Mouse (Mus musculus) ovary, postnatal 10 days (tissue): ENCODE measurements around the gene Gins3.
"Not testable (repeated sequence)": the region's sequence is repeated elsewhere in the genome, so short reads cannot be mapped to it uniquely, and the experiment has no call there.

Experiments
- DNase-seq: peaks from one replicate; pipeline ENCODE4 v3.0.0; 2022; ENCODE audit warnings: low spot score

The Gins3 gene

DNA sequence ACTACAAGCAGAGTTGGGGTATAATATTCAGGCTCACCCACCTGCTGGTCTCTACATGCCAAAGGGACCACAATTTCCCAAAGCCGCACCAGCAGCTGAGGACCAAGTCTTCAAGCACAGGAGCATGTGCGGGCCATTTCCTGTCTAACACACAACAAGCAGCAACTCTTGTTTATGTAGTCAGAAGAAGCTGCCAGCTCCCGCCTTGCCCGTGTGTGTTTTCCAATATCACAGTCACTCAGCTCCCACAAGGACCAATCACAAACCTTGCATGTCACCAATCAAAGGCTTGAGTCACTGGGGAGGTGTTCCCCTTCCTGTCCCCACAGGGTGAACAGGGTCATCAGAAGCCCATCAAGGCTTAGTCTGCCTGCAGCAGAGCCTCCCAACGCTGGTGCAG lies 20.1 kb downstream of the Gins3 start:
- no peak for DNase-seq

DNA sequence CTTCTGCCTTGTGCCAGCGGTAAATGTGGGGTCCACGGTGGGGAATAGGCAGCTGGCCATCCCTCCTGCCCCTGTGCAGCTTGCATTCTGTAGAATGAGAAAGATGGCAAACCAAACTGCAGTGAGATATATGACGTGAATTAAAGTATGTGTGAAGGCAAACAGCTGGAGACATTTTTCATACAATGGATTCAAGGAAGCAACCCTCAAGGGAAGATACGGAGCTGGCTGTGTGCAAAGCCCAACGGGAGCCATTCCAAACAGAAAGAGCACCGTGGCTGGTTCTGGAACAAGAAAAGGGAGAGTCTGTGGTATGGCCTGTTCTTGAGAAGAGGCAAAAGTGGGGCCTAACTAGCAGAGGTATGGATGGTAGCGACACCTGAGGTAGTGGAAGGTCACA lies 22.6 kb downstream of the Gins3 start:
- DNase-seq: no peak

DNA sequence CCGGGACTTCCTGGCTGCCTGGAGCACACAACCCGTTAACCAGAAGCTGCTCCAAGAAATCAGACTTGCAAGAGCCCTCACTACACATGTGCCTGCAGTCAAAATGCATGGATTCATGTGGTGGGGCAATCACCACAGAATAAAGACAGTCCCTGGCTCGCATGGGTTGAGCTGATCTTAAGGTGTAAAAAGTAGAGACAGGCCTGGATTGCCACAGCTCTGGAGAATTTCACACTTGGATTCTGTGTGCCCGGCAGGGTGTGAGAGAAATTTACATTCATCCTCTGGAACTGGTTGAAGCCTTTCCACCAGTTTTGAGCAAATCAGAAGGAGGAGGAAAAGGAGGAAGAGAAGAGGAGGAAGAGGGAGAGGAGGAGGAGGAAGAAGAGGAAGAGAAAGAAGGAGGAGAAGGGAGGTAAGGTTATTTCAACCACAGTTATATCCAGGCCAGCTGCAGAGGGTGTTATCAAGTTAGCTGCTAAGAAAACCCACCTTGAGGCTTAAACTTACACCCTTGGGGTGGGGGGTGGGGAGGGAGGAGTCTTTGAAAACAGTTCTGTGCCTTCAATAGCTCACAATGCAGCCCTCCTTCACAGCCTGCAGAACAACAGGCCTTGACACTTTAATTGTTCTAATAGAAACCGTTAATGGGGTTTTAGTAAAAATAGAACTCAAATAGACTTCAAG lies 23.2 kb downstream of the Gins3 start:
- no peak for DNase-seq

DNA sequence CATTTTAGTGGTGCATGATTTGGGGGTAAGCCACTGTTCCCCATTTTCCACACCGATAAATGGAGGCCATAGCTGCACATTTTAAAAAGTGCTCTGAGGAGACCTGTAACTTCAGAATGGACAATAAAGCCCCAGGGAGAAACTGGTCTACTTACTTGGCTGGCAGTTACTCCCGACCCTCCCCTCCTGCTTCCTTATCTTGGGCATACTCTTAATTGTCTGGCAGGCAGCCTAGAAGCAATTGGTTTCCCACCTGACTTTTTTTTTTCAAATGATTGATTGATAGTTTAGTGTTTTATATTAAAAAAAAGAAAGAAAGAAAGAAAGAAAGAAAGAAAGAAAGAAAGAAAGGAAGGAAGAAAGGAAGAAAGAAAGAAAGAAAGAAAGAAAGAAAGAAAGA lies 24.3 kb downstream of the Gins3 start:
- DNase-seq: no peak

DNA sequence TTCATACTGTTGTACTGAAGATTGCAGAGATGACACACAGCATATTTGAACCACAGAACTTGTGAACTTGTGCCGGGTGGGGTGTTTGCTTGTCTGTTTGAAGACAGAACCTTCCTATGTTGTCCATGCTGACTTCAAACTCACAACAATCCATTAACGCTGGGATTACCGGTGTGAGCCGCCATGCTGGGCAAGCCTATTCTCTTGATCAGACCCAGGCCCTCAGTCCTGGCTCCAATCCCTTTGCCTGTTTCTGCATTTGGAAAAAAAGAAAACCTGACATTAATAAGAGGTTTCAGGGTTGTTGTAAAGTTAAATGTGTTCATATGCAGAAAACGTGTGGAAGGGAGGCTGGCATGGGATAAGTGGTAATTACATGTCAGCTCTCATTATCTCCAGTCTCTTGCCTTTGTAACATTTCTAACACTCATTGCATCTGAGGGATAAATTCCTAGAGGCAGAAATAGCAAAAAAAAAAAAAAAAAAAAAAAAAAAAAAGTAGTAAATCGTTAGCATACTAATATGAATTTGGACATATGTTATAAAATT lies 27.2 kb downstream of the Gins3 start:
- no peak for DNase-seq

DNA sequence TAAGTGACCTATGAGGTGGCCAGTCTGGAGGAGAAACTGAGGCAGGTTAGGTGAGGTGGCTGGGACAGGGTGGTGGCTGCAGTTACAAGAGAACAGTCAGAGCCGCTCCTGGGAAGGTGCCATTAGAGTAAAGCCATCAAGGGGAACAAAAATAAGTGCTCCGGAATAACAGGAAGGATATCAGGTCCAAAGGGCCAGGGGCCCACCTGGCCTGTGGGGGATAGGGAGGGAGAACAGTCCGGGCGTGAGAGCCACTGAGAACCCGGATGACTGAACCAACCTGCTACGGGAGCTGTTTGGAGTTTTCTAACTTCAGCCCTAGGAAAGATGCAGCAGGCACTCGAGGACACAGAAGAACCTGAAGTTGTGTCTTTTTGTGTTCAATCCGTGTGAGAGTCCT lies 27.8 kb downstream of the Gins3 start:
- no peak for DNase-seq

DNA sequence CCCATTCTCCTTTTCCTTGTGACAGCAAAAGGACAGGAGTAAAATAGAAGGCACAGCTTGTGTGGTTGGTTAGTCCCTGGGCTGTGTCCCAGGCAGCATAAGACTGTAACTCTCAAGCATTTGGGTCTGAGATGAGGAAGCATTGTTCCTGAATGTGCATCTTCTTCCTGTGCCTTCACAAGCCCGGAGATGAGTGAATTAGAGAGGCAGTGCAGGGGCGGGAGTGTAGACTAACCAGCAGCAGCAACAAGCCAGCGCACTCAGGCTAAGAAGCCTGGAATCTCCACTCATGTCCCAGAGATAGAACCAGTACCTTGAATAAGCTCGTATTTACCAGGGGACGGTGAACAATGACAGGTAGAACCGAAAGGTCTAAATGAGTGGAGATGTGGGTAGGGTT lies 28.3 kb downstream of the Gins3 start:
- DNase-seq: no peak

DNA sequence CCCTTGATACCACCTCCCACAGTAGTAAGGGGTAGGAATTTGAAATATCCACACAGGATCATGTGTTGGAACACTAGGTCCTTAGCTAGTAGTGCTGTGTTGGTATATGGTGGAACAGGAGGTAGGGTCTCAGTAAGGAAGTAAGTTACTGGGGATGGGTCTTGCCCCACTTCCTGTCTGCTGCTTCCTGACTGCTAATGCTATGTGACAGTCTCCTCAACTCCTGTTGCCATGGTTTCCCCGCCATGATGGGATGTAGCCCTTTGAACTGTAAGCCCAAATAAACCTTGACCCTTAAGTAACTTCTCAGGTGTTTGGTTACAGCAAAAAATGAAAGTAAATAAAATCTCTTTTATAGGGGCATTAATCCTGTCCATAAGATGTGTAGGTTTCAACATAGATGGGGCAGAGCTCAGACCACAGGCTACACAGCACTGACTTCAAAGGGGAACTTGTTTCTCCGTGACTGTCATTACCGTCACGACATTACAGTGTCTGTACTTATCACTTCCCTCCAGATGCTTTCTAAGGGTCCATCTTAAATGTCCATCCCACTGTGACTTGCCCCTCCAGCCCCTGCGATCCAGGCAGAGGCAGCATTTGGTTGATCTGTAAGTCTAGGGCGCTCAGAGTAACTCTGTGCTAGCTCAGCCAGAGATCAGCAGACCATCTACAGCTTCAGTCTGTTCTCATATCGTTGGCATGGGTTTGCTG lies 29.8 kb downstream of the Gins3 start:
- no peak for DNase-seq

DNA sequence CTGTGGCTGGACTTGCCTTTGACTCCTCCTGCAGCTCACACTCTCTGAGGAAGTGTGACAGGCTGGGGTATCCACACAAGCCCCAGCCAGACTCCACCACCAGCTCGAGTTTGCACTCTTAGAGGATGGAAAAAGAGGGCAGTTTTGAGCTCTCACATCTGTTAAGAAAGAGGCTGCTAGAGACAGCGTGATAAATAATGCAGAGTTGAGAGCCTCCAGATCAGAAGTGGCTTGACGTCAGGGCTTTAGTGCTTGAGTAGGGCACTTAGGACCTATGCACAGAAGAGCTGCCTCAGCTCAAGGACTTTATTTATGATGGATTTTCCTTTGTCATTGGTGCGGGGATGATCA lies 30.3 kb downstream of the Gins3 start:
- no peak for DNase-seq

DNA sequence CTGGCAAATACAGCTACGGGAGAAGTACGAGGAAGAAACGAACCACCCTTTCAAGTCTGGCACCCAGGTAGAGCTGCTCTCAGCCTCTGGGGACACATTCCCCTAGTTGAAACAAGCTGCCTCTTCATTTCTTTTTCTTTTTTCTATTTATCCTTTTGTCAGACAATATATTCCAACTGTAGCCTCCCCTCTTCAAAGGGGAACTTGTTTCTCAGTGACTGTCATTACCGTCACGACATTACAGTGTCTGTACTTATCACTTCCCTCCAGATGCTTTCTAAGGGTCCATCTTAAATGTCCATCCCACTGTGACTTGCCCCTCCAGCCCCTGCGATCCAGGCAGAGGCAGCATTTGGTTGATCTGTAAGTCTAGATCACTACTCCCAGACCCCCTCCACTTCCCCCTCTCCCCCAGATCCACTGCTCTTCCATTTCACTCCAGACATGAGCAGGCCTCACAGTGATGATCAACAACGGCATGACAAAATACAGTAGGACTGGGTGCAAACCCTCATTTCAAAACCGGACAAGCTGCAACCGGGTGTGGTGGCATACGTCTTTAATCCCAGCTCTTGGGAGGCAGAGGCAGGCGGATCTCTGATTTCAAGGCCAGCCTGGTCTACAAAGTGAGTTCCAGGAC lies 32.7 kb downstream of the Gins3 start:
- DNase-seq: not testable (repeated sequence)

DNA sequence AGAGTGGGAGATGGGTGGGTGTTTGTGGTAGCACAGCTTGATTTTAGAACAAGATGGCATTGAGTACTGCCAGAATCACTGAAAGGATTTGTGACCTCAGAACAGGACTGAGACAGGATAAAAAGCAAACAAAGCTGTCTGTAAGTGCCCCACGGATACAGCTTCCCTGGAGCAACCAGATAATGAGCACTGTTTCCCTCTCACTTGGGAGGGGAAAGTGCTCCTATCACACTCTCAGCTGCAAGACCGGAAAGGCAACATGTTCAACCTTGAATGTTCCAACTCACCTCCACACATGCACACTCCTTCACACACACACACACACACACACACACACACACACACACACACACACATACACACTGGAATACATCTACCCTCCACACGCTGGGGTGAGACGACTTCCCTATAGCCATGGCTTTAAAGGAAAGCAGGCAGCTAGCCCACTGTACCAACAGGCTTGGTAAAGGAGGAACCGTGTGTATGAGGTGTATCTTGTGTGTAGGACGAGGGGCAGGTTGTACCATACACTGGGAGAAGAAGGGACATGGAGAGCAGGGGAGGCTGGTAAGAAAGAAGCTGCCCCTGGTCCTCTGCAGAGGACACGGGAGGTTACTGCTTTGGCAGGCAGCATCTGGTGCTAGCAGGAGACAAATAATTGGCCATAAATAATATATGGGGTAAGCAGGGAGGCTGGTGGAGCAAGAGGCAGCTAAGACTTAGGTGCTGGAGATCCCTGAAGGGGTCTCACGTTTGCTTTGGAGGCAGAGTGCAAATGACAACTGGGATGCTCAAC lies 35.1 kb downstream of the Gins3 start:
- no peak for DNase-seq

DNA sequence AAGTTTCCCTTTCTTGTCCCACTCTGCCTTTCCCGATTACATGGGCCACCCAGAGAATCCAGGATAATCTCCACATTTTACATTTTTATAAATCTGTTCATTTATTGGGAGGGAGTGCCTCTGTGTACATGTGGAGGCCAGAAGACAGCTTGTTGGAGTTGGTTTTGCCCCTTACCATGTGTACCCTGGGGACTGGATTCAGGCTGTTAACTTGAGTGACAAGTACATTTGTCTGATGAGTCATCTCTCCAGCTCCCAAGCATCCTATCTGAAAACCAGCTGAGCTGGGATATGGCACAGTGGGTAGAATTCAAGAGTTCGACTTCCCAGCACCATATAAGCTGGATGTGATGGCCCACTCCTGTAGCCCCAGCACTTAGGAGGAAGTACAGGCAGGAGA lies 36.7 kb downstream of the Gins3 start:
- no peak for DNase-seq

DNA sequence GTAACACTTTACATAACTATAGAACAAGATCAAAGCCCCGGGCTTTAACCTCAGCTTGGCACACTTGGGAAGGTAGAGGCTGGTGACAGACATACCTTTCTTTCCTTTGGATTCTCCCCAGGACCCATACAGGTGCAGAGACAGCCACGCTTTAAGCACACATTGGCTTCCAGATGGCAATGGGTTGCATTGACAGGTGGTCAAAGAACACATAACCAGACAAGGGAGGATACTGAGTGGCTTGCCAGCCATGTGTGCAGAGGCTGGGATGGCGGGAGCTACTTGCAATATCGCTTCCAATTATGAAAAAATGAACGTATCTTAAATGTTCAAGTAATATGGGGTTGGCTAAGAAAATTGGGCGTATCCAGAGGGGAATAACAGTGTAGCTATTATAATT lies 38.6 kb downstream of the Gins3 start:
- no peak for DNase-seq

DNA sequence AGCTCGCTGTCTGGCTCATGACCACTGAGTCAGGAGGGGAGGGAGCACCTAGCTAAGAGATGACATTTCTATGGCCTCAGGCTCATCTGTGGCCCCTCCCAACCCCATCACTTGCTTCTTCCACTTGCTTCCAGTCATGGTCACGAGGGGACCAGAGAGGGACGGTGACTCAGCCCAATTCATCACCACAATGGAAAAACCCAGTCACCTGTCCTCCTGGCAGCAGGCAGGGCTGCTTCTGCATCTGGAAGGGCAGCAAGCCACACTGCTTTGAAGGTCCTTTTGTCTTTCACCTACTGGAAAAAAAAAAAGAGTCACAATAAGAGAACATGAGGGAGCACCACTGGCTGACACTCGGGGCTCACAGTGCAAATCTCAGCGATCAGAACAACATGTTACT lies 39.6 kb downstream of the Gins3 start:
- DNase-seq: no peak

DNA sequence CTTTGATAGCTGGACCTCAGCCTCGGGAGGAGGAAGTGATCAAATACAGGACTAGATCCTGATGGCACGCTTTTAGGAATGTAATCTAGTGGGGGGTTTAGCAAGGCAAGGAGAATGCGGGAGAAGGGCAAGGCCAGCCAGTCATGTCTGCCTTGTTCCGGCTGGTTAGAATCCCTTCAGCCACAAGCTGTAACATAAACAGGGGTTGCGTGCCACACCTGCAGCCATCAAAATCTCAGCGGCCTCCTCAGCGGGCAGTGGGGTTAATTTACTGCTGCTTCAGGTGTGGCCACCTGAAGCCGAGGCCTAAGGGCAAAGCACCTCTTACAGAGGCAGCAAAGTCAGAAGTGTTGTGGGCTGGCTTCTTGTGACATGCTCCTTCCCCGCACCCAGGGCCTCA lies 43.4 kb downstream of the Gins3 start, which contains the start of gene Ndrg4:
Ndrg4 (plus strand) TSS at position 350 of the 400 bp plus-strand sequence.
- no peak for DNase-seq

DNA sequence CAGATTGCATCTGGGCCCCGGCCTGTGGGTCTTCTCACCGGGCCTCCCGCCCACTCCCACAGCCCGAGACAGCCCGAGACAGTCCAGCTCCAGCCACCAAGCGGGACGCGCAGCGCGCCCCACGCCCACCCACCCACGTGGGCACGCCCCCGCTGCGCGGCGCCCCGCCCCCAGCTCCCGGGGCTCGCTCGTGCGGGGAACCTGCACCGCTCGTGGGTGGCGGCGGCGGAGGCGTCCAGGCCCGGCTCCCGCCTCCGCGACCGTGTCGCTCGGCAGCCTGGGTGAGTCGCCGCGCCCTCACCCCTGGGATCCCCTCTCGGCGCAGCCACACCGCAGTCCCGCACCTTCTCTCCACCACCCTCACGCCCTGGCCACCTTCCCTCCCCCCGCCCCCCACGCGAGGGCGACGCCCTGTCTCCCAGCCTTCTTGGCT lies 44.4 kb downstream of the Gins3 start:
- DNase-seq: no peak

DNA sequence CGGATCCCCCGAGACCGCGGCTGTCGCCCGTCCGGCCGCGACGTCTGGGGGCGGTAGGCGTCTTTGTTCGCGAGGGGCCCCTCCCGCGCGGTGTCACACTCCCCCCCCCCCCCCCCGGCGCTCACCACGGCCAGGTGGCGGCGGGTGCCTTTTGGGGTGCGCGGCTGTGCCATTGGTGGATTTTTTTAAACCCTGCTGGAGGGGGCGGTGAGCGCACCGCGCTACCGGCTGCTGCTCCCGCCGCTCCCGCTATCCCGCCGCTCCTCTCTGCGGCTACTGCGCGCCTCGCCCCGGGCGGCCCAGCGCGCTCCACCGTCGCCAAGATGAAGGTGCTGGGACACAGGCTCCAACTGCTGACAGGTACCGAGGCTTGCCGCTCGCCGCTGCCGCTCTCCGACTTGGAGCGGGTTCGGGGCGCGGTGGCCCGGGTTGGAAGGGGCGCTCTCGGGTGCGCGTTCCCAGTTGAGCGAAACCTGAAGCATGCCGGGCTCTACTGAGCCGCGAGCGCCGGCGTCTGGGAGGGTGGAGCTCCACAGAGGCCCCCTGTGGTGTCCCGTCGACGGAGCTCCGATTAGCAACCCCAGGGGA lies 44.9 kb downstream of the Gins3 start:
- DNase-seq: no peak

DNA sequence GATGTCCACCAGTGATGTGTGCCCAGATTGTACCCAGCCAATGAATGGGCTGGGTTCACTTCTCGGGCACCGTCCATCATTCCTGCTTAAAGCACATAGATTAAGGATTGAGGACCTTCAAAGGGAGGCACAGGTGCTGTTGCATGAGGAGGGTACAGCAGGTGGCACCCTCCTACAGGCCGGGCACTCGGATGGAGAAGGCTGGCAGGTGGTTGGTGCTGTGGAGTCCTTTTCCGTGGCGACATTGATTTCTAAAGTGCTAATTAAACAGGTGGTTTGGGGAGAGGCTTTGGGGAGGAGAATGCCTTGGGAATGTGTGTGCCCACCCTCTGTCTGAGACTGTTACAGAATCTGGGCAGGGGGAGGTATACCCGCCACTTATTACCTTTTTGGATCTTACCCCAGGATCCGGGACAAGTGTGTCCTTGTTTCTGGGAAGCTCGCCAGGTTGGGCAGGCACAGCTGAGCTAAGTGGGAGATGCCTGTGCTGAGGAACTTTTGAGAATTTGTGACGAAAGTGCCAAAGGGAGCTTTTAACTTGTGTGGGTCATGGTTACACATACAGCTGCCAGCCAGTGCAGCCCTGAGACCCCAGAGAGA lies 54.9 kb downstream of the Gins3 start:
- no peak for DNase-seq

DNA sequence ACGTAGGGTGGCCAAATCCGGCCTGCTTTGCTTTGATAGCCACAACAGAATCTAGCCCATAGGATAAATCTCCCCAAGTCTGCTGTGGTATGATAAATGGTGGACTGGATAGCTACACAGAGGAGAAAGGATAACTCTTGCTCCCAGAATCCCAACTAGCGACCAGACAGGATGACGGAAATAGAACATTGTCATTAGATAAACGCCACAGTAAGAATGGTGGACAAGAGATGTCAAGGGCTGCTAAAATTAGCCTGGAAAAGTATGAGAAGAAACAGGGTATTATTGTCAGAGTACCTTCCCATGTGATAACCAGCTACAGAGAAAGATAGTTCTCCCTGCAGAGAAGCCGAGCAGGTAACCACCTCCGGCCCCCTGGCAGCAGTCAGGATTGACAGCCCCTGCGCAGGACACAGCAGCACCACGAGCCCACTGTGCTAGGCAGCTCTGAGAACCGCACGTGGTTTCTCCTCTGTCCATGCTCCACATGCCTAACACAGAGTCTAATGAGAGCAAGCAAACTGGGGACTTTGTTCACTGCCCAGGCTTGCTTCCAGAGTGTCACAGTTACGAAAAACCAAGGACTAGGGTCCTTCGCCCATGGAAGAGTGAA lies 57.8 kb downstream of the Gins3 start:
- no peak for DNase-seq

DNA sequence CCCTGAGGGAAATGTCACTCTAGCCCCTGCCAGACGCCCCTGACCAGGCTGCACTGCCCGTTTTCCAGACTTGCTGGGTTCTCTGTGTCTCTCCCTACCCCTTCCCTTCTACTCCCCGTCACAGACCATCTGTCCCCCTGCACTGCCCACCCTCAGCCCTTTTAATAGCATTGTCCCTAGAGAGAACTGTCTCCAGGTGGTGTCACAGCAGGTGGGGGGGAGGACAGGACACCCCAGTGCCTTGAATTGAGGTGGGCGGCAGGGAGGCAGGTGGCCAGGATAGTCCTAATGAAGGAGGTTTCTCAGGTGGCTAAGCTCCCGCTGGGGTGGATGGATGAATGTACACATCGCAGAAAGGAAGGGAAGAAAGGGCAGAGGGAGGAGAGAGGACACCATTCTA lies 61.4 kb downstream of the Gins3 start:
- DNase-seq: no peak
